Mouse (Mus musculus): ENCODE data around the gene Atg9b. TPM values are rescaled to one million over a fixed set of nuclear protein-coding genes. Genes with fewer than 3 reads are reported as not detected.

Gene Atg9b
- polyA plus RNA-seq, 1 experiment from 2014 or later: 0.59 TPM

DNA sequence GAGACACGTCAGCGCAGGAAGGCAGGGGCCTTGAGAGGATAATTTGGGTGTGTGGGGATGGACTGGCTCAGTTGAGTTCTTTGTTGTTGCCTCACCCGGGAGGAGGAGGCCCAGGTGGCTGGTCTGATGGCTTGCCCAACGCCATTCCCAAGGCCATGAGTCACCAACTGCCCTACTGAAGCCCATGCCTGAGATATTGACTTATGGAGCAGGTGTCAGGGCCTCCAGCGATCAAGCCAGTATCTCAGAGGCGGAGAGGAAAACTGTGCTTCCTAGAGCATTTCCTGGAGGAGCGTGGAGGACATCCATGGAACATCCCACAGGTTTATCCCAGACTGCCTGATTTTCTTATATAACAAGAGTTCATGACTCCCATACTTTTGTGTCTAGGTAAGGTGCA is 781 bp upstream of the Atg9b start:
- no peaks in the 10 kb centered on the region for H3K27me3 ChIP-seq (ENCODE audit: insufficient read depth, low read length)
- no peak for TF ChIP-seq CTCF (IDR thresholded peaks at IDR 0.05; ENCODE audit: low read depth)
- peaks cover 6% of the 10 kb centered on the region; the same call in 1 of the 2 replicates for H3K4me1 ChIP-seq (replicated peaks; ENCODE audit: insufficient read depth, low read length)
- H3K4me3 ChIP-seq (replicated peaks; ENCODE audit: low read depth, low read length): no peak overlapping the region
- H3K36me3 ChIP-seq (ENCODE audit: insufficient read depth, low read length): no peaks in the 10 kb centered on the region
- no peak overlapping the region for H3K27ac ChIP-seq
- WGBS: 73% methylated on average over 7 of the region's 7 CpGs
- H3K9ac ChIP-seq (ENCODE audit: low read depth, low read length): no peak overlapping the region
- ATAC-seq (replicated peaks; ENCODE audit: low FRiP score, low read depth) (no peak), DNase-seq (ENCODE audit: low spot score) (no peak)
- H3K4me2 ChIP-seq (ENCODE audit: low read length): no peak overlapping the region
- no peaks in the 10 kb centered on the region for H3K9me3 ChIP-seq (replicated peaks; ENCODE audit: low read length)

DNA sequence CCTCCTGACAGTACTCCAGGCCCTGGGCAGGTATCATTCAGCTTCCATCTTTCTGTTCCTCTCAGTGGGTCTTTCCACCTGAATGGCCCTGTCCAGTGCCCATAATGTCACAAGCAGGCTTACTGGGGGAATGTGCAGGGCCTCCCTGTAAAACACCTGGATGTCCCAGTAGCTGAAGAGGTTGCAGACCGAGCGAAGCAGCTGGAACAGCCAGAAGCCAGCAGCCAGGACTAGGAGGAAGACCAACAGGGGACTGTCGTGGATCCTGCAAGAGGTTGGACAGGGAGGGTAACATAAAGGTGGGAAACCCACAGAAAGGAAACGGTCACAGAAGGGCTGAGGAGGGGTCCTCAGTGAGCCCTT is 2.3 kb downstream of the Atg9b start:
- Histone ChIP-seq H3K27me3 (ENCODE audit: insufficient read depth, low read length) (peaks cover 6% of the 10 kb centered on the region; the same call in 1 of the 2 replicates), H3K4me1 (replicated peaks; ENCODE audit: insufficient read depth, low read length) (peaks cover 12% of the 10 kb centered on the region), H3K27ac (no peak overlapping the region), H3K9ac (ENCODE audit: low read depth, low read length) (no peak overlapping the region), H3K4me2 (ENCODE audit: low read length) (no peak overlapping the region), H3K4me3 (replicated peaks; ENCODE audit: low read depth, low read length) (no peak overlapping the region), H3K9me3 (replicated peaks; ENCODE audit: low read length) (no peaks in the 10 kb centered on the region), H3K36me3 (ENCODE audit: insufficient read depth, low read length) (no peaks in the 10 kb centered on the region)
- no peak for TF ChIP-seq CTCF (IDR thresholded peaks at IDR 0.05; ENCODE audit: low read depth)
- WGBS: 72% methylated on average over 4 of the region's 4 CpGs
- ATAC-seq (replicated peaks; ENCODE audit: low FRiP score, low read depth) (no peak), DNase-seq (ENCODE audit: low spot score) (no peak)

- Histone ChIP-seq H3K4me3 (replicated peaks; ENCODE audit: low read depth, low read length) (no peak overlapping the region), H3K27me3 (ENCODE audit: insufficient read depth, low read length) (peaks cover 6% of the 10 kb centered on the region; the same call in 1 of the 2 replicates), H3K9me3 (replicated peaks; ENCODE audit: low read length) (no peaks in the 10 kb centered on the region), H3K27ac (no peak overlapping the region), H3K4me2 (ENCODE audit: low read length) (no peak overlapping the region), H3K4me1 (replicated peaks; ENCODE audit: insufficient read depth, low read length) (peaks cover 15% of the 10 kb centered on the region), H3K36me3 (ENCODE audit: insufficient read depth, low read length) (no peaks in the 10 kb centered on the region), H3K9ac (ENCODE audit: low read depth, low read length) (no peak overlapping the region)
- 65% methylated on average over 6 of the region's 7 CpGs for WGBS
- no peak for TF ChIP-seq CTCF (IDR thresholded peaks at IDR 0.05; ENCODE audit: low read depth)
- no peak for ATAC-seq (replicated peaks; ENCODE audit: low FRiP score, low read depth)
- DNase-seq (ENCODE audit: low spot score): peak; percentile 73
These were observed 2.8 kb downstream of the Atg9b start for GRCm38 (mm10) chr5:24389011-24389657.

DNA sequence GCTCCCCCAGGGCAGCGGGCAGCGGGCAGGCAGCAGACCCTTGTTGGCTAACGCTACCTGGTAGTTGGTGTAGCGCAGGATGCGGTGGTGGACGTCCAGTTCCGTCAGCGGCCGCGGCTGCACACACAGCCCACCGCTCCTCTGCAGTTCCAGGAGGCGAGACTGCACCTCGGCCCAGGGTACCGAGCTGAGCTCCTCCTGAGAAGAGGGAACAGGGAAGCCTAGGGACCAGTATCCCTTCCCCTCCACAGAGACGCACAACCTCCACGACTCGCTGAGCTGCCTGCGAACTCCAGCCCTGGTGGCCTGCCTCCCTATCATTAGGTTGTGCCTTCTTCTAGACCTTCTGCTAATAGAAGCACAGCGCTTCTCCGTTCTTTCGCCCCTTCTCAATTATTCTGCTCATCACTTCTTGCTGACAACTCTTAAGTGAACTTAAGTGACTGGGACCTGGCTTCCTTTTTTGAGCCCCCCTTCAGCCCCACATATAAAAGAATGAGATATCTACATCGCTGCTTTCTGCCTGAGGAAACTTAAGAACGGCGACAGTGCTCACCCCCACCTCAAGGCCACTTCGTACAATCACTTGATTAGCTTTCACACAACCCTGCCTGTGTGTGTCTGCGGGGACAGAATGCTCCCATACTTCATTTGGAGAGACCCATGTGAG is 3.6 kb downstream of the Atg9b start:
- Histone ChIP-seq H3K4me2 (ENCODE audit: low read length) (peak overlapping the region; percentile 94), H3K9ac (ENCODE audit: low read depth, low read length) (peak overlapping the region; percentile 59), H3K4me1 (replicated peaks; ENCODE audit: insufficient read depth, low read length) (peaks cover 15% of the 10 kb centered on the region), H3K27ac (no peak overlapping the region; the same call in 1 of the 2 replicates), H3K27me3 (ENCODE audit: insufficient read depth, low read length) (peaks cover 6% of the 10 kb centered on the region; the same call in 1 of the 2 replicates), H3K4me3 (replicated peaks; ENCODE audit: low read depth, low read length) (peak overlapping the region; percentile 43), H3K36me3 (ENCODE audit: insufficient read depth, low read length) (no peaks in the 10 kb centered on the region), H3K9me3 (replicated peaks; ENCODE audit: low read length) (no peaks in the 10 kb centered on the region)
- DNase-seq (ENCODE audit: low spot score): peak; percentile 10
- no peak for ATAC-seq (replicated peaks; ENCODE audit: low FRiP score, low read depth)
- TF ChIP-seq CTCF (IDR thresholded peaks at IDR 0.05; ENCODE audit: low read depth): no peak
- 28% methylated on average over 25 of the region's 26 CpGs for WGBS

GRCm38 (mm10) chr5:24387264-24388241 is 4.4 kb downstream of the Atg9b start:
- 1% methylated on average over 73 of the region's 73 CpGs for WGBS
- Histone ChIP-seq H3K9me3 (replicated peaks; ENCODE audit: low read length) (no peaks in the 10 kb centered on the region), H3K36me3 (ENCODE audit: insufficient read depth, low read length) (no peaks in the 10 kb centered on the region), H3K9ac (ENCODE audit: low read depth, low read length) (peak overlapping the region; percentile 59), H3K4me1 (replicated peaks; ENCODE audit: insufficient read depth, low read length) (peaks cover 22% of the 10 kb centered on the region), H3K4me2 (ENCODE audit: low read length) (peak overlapping the region; percentile 94), H3K4me3 (replicated peaks; ENCODE audit: low read depth, low read length) (peak overlapping the region; percentile 43), H3K27me3 (ENCODE audit: insufficient read depth, low read length) (peaks cover 6% of the 10 kb centered on the region; the same call in 1 of the 2 replicates), H3K27ac (no peak overlapping the region; the same call in 1 of the 2 replicates)
- TF ChIP-seq CTCF (IDR thresholded peaks at IDR 0.05; ENCODE audit: low read depth): peak; percentile 43; the same call in 1 of the 2 replicates
- DNase-seq (ENCODE audit: low spot score): peak; percentile 63
- ATAC-seq (replicated peaks; ENCODE audit: low FRiP score, low read depth): no peak
